Mouse (Mus musculus): ENCODE measurements at regions not wholly inside any gene's neighbourhood (a gene's known extent, or its start where the extent isn't known, plus 50 kb on each side); places are given as distances from the start of the nearest gene placed in this dataset.

DNA sequence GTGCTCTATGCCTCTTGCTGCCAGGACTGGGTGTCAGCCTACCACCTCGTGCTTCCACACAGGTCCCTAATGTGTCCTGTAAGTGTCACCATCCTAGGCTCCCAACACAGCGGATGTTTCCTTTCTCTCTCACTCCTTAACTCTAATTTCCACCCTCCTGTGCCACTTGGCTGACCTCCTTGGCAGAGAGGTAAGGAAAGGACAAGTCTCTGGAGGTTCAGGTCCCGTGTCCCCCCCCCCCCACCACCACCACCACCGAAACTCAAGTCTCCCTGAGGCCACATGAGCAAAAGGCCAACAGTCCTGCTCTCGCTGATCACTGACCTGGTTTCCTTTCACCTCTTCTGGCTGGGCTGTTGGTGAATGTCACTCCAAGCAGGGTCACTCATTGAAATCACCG, 189.0 kb downstream of the Zfp36l1 start:
- peaks cover 21% of the 10 kb centered on the region for H3K4me1 ChIP-seq (ENCODE audit: insufficient read depth, low read length)
- DNase-seq (ENCODE audit: low spot score) = no peak
- no peak overlapping the region for H3K9ac ChIP-seq (replicated peaks; ENCODE audit: low read length, poor library complexity, severe bottlenecking)
- H3K27ac ChIP-seq (ENCODE audit: low read depth, low read length) = peak overlapping the region; percentile 88
- WGBS = 85% methylated on average over 6 of the region's 6 CpGs
- no peak overlapping the region for H3K4me3 ChIP-seq (ENCODE audit: low read depth, low read length)
- H3K27me3 ChIP-seq (ENCODE audit: insufficient read depth, low read length) = no peaks in the 10 kb centered on the region
- H3K9me3 ChIP-seq (ENCODE audit: low read length) = no peaks in the 10 kb centered on the region
- no peaks in the 10 kb centered on the region for H3K36me3 ChIP-seq (ENCODE audit: insufficient read depth, low read length)
- TF ChIP-seq CTCF (IDR thresholded peaks at IDR 0.05) = no peak
- ATAC-seq (ENCODE audit: low FRiP score) = no peak
- H3K4me2 ChIP-seq (ENCODE audit: low read depth, low read length, poor library complexity, severe bottlenecking) = no peak overlapping the region

DNA sequence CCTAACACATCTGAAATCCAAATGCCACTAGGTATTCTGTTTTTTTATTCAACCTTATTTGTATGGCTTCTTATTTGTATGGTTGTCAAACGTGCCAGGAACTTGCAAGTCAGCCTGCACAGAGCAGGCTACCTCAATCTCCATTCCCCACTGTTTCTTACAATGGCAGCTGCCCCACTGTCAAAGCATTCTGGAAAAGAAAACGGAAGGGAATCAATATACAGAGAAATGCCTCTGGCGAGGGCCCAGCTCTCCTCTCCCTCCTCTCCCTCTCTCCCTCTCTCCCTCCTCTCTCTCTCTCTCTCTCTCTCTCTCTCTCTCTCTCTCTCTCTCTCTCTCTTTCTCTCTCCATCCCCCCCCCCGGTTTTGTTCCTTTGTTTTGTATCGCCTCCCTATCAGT, 191.0 kb downstream of the Zfp36l1 start:
- ATAC-seq (ENCODE audit: low FRiP score) = no peak
- TF ChIP-seq CTCF (IDR thresholded peaks at IDR 0.05) = no peak
- Histone ChIP-seq H3K4me2 (ENCODE audit: low read depth, low read length, poor library complexity, severe bottlenecking) (no peak overlapping the region), H3K9ac (replicated peaks; ENCODE audit: low read length, poor library complexity, severe bottlenecking) (no peak overlapping the region), H3K27me3 (ENCODE audit: insufficient read depth, low read length) (no peaks in the 10 kb centered on the region), H3K36me3 (ENCODE audit: insufficient read depth, low read length) (no peaks in the 10 kb centered on the region), H3K9me3 (ENCODE audit: low read length) (no peaks in the 10 kb centered on the region), H3K27ac (ENCODE audit: low read depth, low read length) (no peak overlapping the region), H3K4me1 (ENCODE audit: insufficient read depth, low read length) (peaks cover 18% of the 10 kb centered on the region), H3K4me3 (ENCODE audit: low read depth, low read length) (no peak overlapping the region)
- 13% methylated on average over 5 of the region's 5 CpGs for WGBS
- DNase-seq (ENCODE audit: low spot score) = no peak

DNA sequence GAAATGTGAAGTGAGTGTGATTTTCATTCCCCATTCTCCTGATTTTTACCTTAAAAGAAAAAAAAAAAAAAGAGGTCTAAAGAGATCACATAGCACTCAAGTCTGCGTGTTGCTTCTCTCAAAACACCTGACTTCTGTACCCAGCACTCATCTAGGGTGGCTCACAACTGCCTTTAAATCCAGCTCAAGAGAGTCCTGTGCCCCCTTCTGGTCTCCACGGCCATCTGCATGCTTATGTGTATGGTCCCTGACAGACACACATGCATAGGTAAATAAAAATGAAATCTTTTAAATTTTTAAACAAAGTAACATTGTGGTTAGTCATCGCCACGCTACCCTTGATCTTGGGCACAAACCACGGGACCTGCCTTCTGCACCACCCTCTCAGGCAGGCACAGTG, 193.8 kb downstream of the Zfp36l1 start:
- DNase-seq (ENCODE audit: low spot score) (no peak), ATAC-seq (ENCODE audit: low FRiP score) (no peak)
- H3K4me2 ChIP-seq (ENCODE audit: low read depth, low read length, poor library complexity, severe bottlenecking) = no peak overlapping the region
- no peaks in the 10 kb centered on the region for H3K36me3 ChIP-seq (ENCODE audit: insufficient read depth, low read length)
- no peaks in the 10 kb centered on the region for H3K9me3 ChIP-seq (ENCODE audit: low read length)
- H3K4me1 ChIP-seq (ENCODE audit: insufficient read depth, low read length) = peaks cover under 1% of the 10 kb centered on the region; the same call in 1 of the 2 replicates
- no peak overlapping the region for H3K9ac ChIP-seq (replicated peaks; ENCODE audit: low read length, poor library complexity, severe bottlenecking)
- TF ChIP-seq CTCF (IDR thresholded peaks at IDR 0.05) = peak; percentile 45; the same call in 1 of the 2 replicates
- WGBS = 90% methylated on average over 5 of the region's 5 CpGs
- no peak overlapping the region for H3K27ac ChIP-seq (ENCODE audit: low read depth, low read length)
- H3K27me3 ChIP-seq (ENCODE audit: insufficient read depth, low read length) = no peaks in the 10 kb centered on the region
- H3K4me3 ChIP-seq (ENCODE audit: low read depth, low read length) = no peak overlapping the region

DNA sequence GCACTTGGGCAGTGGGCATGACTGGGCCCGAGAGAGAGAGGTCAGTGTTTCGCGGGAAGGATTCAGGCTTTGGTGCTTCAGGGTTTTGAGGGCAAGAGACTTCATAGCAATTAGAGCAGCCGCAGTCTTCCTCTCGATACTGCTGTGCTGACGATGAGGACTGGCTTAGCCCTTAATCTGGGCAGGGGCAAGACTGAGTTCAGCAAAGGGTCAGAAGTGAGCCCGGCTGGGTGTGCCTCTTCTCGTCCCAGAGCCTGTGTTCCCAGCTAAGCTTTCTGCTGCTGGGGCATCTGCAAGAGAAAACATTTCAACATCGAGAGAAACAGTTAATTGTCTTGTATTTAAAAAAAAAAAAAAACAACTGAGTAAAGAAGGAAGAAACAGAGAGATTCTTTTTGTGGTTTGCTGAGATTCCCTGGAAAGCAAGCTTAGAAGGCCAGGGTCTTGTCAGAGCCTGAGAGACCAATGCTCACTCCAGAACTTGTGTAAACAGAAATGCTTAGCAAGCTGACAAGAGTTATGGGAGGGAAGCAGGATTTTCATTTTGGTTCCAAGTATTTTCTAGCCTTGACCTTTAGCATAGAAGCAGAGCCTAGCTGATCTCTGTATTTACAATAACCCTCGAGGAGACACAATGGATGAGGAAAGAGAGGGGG, 195.1 kb downstream of the Zfp36l1 start:
- ATAC-seq (ENCODE audit: low FRiP score) = no peak
- no peaks in the 10 kb centered on the region for H3K27me3 ChIP-seq (ENCODE audit: insufficient read depth, low read length)
- no peaks in the 10 kb centered on the region for H3K4me1 ChIP-seq (ENCODE audit: insufficient read depth, low read length)
- no peaks in the 10 kb centered on the region for H3K36me3 ChIP-seq (ENCODE audit: insufficient read depth, low read length)
- no peak overlapping the region for H3K9ac ChIP-seq (replicated peaks; ENCODE audit: low read length, poor library complexity, severe bottlenecking)
- no peaks in the 10 kb centered on the region for H3K9me3 ChIP-seq (ENCODE audit: low read length)
- H3K4me2 ChIP-seq (ENCODE audit: low read depth, low read length, poor library complexity, severe bottlenecking) = no peak overlapping the region
- H3K4me3 ChIP-seq (ENCODE audit: low read depth, low read length) = no peak overlapping the region
- 40% methylated on average over 10 of the region's 10 CpGs for WGBS
- TF ChIP-seq CTCF (IDR thresholded peaks at IDR 0.05) = no peak
- H3K27ac ChIP-seq (ENCODE audit: low read depth, low read length) = no peak overlapping the region
- no peak for DNase-seq (ENCODE audit: low spot score)

DNA sequence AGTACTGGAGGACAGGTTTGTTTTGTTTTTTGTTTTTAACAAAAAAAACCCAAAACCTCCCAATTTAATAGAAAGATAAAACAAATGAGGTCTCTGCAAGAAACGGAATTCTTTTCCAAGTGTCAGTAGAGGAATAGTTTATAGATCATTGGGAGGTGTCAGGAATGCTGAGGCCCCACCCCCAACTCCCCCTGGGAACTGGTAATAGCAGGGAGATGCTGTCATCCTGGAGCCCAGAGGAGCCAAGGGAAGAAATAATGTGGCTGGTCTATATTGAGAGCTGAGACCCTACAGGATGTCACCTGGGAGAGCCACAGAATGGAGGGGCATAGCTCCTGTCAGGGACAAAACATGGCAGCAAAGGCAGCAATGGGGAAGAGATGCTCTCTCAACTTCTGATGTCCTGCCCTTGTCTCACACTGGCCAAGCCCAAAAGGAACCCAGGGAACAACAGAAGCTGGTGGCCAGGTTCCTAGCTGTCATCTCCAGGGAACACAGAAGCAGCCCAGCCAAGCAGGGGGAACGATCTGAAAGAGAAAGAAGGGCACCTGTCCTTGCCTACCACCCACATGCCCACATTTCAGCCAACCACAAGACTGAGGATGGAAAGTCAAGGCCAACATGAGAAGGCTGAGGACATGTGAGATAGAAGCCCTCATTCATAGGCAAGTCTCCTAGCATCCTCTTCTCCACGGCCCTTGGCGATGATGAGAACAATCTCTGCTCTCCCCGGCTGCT, 195.7 kb downstream of the Zfp36l1 start:
- Histone ChIP-seq H3K9me3 (ENCODE audit: low read length) (no peaks in the 10 kb centered on the region), H3K4me1 (ENCODE audit: insufficient read depth, low read length) (no peaks in the 10 kb centered on the region), H3K27me3 (ENCODE audit: insufficient read depth, low read length) (no peaks in the 10 kb centered on the region), H3K27ac (ENCODE audit: low read depth, low read length) (no peak overlapping the region), H3K4me2 (ENCODE audit: low read depth, low read length, poor library complexity, severe bottlenecking) (no peak overlapping the region), H3K4me3 (ENCODE audit: low read depth, low read length) (no peak overlapping the region), H3K9ac (replicated peaks; ENCODE audit: low read length, poor library complexity, severe bottlenecking) (no peak overlapping the region), H3K36me3 (ENCODE audit: insufficient read depth, low read length) (no peaks in the 10 kb centered on the region)
- 76% methylated on average over 5 of the region's 5 CpGs for WGBS
- TF ChIP-seq CTCF (IDR thresholded peaks at IDR 0.05) = no peak
- DNase-seq (ENCODE audit: low spot score) (no peak), ATAC-seq (ENCODE audit: low FRiP score) (no peak)

DNA sequence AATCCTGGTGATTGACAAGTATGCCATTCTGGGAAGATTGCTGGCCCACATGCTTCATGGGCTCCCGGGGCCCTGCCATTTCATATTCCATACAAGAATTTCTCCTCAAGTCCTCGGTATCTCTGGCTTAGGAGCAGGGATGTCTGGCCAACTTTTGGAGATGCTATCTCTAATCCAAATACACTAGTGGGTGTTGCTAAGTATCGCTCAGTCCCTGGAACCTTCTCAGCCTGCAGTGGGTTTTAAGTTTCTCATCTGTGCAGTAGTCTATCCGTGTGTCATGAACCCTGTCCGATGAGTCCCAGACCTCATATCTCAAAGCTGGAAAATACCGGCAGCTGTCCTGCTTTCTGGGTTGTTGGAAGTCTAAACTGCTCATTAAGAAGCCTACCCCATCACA, 198.9 kb downstream of the Zfp36l1 start:
- Histone ChIP-seq H3K36me3 (ENCODE audit: insufficient read depth, low read length) (no peaks in the 10 kb centered on the region), H3K9me3 (ENCODE audit: low read length) (no peaks in the 10 kb centered on the region), H3K9ac (replicated peaks; ENCODE audit: low read length, poor library complexity, severe bottlenecking) (no peak overlapping the region), H3K4me1 (ENCODE audit: insufficient read depth, low read length) (0 out of 2 replicates have a peak, but pooled peaks cover 4% of the 10 kb centered on the region), H3K27ac (ENCODE audit: low read depth, low read length) (no peak overlapping the region), H3K27me3 (ENCODE audit: insufficient read depth, low read length) (no peaks in the 10 kb centered on the region), H3K4me2 (ENCODE audit: low read depth, low read length, poor library complexity, severe bottlenecking) (no peak overlapping the region), H3K4me3 (ENCODE audit: low read depth, low read length) (no peak overlapping the region)
- no peak for ATAC-seq (ENCODE audit: low FRiP score)
- no peak for DNase-seq (ENCODE audit: low spot score)
- no peak for TF ChIP-seq CTCF (IDR thresholded peaks at IDR 0.05)
- WGBS = 79% methylated on average over 6 of the region's 6 CpGs

All from midbrain, postnatal 0 days (tissue).